Mouse (Mus musculus) lung, adult 2 months (tissue): Measurements from ENCODE around the gene Gm20388.

Experiments
- CTCF ChIP-seq: fragments of 200-500 bp; IDR thresholded peaks from 2 replicates; pipeline ENCODE4 v1.5.1; 2011; ENCODE audit warnings: mild to moderate bottlenecking, low read length, control low read depth; ENCODE audit not compliant: insufficient read depth
- POLR2A ChIP-seq: fragments of 200-500 bp; IDR thresholded peaks from 2 replicates; pipeline ENCODE4 v1.6.1; 2011; ENCODE audit warnings: low read depth, mild to moderate bottlenecking, control low read depth, low read length, borderline replicate concordance; ENCODE audit errors: extremely low read depth

DNA sequence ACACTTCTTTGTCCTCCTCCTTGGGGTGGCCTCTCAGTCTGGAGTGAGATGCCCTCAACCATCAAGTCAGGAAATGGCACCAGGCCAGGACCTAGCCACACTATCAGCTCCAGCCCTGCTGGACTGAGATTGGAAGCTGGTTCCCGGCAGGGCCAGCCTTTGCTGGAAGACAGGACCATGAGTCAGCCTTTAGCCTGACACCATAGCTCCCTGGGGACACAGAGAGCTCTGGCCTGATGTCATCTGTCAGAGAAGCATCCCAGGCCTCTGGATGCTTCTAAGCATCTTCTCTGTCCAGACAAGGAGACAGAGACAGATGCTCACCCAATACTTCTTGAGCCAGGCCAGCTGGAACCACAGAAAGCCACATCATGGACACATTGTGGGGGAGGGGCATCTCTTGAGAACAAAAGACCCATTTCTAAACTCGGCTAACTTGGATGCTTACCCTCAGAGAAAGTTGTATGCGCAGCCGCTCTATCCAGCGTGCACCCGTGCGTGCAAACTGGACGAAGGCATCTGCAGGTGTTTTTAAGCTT is 3499.5 kb downstream of the Gm20388 start:
- no peak for TF ChIP-seq POLR2A
- no peak for TF ChIP-seq CTCF
